Mouse (Mus musculus) cerebellum, adult 8-10 months (tissue): ENCODE results near the gene Pced1b.
A peak's percentile ranks its signal among the peaks of the same experiment; 100 is the strongest.
"Not testable (repeated sequence)": the region's sequence is repeated elsewhere in the genome, so short reads cannot be mapped to it uniquely, and the experiment has no call there.

Experiments
- DNase-seq: peaks from one replicate; pipeline ENCODE4 v3.0.0; 2022

The Pced1b gene

DNA sequence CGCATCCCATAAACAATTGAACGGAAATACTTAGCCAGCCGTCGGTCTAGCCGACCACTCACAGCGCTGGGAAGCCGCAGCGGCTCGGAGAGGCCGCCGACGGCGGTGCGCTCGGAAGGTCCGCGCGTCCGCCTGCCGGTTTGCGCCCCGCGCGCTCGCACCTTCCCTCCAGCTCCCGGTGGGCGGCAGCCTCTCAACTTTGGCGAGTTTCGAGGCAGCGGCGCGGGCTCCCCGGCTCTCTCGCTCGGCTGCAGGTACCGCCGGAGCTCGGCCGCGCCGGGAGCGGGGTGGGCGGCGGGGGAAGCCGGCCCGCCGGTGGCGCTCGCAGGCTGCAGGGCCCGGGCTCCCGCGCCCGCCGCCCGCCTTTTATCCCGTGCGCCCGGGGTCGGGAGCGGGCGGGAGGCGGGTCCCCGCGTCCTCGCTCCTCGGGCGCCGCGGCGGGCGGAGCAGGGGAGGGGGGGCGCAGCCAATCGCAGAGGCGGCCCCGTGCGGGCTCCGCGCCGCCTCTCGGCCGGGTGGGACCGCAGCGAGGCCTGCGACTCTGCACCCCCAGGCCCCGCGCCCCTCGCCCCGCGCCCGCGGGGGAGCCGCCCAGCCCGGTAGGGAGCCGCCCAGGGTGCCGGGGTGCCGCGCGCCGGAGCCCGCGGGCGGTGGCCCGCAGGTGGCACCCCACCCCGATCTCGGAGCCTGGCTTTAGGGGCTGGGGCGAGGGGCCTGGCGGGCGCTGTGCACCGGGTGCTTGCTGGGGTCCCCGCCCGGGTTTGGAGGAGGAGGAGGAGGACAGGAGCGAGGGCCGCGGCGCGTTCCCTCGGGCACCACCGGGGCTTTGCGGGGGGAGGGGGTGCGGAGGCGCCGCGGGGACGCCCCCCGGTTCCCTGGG lies at the start of gene Pced1b, which contains the start of gene Amigo2:
Pced1b (plus strand) TSS at position 197 of the 880 bp plus-strand sequence.
Amigo2 (minus strand) TSS at position 377 of the 880 bp plus-strand sequence.
- no peak for DNase-seq

DNA sequence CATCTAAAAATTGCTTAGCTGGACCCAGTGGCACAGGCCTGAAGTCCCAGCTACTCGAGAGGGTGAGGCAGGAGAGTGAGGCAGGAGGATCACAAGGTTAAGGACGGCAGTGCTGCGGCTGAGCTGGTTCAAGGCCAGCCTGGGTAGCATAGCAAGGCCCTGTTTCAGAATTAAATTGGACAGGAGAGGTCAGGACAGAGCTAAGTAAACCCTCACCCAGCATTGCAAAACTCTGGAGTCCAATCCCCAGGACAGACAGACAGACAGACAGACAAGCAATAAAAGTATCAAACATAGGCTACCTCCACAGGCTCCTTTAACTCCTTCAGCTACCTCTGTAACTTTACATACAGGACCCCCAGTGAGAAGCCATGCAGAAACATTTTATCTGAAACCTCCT lies 42.0 kb upstream of the Pced1b start:
- no peak for DNase-seq

GRCm38 (mm10) chr15:97205776-97206175 lies 41.1 kb upstream of the Pced1b start:
- DNase-seq, result no peak

- DNase-seq, result no peak
Observed at GRCm38 (mm10) chr15:97206506-97206905, 40.4 kb upstream of the Pced1b start.

DNA sequence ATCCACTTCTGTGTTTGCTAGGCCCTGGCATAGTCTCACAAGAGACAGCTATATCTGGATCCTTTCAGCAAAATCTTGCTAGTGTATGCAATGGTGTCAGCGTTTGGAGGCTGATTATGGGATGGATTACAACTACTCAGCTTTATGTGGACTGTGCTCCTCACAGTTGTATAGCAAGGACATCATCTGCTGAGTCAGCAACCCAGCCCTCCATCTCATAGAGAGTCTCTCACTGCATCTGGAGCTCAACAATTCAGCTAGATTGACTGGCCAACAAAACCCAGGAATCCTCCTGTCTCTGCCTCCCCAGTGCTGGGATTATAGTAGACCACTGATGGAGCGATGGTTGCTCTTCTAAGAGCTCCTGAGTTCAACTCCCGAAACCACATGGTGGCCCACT lies 37.2 kb upstream of the Pced1b start:
- not testable (repeated sequence) for DNase-seq

- DNase-seq, result no peak
Observed at GRCm38 (mm10) chr15:97212501-97213477, 34.1 kb upstream of the Pced1b start.

DNA sequence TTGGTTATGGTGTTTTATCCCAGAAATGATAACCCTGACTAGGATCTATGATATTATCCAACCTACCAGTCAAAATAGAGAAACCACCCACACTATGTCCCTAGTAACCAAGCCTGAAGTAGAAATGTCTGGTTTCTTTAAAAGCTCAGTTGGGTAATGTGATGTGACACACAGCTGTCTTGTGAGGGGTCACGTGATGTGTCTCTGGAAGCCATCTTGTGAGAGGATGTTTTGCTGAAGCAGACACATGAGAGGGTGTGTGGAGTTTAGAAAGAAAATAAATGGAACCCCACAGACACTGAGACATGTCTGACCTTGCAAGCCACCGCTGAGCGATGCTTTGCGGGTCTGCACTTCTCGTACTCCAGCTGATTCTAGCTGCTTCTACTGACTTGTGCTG lies 30.1 kb upstream of the Pced1b start:
- no peak for DNase-seq

- no peak for DNase-seq
Observed at GRCm38 (mm10) chr15:97223431-97223830, 23.5 kb upstream of the Pced1b start.

DNA sequence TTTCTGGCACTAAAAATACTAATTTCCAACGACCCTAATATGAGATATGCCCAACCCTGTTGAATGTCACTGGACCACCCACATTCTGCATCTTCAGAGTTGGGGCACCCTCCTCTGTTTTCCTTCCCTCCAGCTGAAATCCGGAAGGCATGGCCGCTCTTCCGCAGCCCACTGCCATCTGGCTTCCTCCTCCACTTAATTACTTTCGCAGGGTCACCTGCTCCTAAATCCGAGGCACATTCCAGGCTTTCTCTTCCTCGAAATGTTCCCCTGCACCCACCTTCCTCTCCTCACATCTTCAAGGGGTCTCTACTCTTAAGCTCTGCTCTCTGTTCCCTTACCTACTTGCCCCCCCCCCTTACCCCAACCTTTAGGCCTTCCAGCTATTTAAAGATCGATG lies 22.9 kb upstream of the Pced1b start:
- DNase-seq, result no peak

DNA sequence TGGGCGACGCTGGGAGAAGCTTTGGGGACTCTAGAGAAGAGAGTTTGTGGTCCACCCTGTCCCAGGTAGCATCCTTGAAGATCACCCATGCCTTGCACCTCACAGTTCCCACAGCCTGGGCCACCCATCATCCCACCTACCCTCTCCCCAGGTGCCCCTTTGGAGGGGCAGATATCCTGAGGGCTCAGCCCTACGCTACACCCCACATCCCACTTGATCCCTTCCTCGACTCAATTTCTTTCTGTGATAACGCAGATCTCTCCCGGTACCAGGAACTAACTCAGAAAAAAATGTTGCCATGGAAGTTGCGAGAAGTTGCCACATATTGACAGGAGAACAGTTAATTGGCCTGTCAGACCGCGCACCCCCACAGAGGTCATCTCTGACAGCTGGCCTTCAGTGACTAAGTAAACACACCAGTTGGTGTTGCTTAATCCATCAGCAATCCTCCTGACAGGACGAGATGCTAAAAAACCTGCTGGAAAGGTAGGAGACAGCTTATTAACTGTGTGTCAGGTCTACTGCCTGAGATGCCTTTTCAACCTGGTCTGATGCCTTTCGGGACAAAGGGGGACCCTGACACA lies 17.3 kb upstream of the Pced1b start:
- no peak for DNase-seq

- no peak for DNase-seq
Observed at GRCm38 (mm10) chr15:97234076-97234475, 12.8 kb upstream of the Pced1b start.

DNA sequence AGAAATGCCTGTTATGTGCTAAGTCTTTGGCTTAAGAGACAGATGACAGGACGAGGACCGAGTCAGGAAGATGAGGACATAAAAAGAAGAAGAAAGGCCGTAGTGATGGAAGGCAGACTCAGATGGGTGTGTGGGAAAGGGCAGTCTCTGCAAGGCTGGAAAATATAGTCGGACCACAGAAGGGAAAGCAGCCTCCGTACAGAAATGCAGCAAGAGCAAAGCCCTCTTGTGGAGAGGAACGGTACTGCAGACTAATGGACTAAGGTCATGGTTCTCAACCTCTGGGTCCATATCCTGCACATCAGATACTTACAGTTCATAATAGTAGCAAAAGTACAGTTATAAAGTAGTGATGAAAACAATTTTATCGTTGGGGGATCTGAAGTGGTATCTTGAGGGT lies 11.7 kb upstream of the Pced1b start:
- DNase-seq, result peak; percentile 22

- no peak for DNase-seq
Observed at GRCm38 (mm10) chr15:97236943-97237342, 10.0 kb upstream of the Pced1b start.

DNA sequence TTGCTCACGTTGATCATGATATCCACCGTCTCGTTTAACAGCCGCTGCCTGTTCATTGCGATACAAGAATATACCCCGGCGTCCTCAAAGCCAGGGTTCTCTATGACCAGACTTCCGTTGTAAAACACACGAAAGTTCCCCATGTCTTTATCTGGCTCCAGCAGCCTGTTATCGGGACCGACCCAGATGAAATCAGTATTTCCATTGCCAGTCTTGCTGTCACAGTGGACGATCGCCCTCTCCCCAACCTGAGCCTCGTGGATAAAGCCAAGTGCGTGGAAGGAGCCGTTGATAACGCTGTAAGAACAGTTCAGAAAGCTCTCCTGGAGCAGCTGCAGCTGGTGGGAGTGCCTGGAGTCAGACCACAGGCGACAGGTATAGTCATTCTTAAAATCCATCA lies 1.5 kb upstream of the Pced1b start:
- no peak for DNase-seq

GRCm38 (mm10) chr15:97246256-97246655 lies 651 bp upstream of the Pced1b start:
- no peak for DNase-seq

DNA sequence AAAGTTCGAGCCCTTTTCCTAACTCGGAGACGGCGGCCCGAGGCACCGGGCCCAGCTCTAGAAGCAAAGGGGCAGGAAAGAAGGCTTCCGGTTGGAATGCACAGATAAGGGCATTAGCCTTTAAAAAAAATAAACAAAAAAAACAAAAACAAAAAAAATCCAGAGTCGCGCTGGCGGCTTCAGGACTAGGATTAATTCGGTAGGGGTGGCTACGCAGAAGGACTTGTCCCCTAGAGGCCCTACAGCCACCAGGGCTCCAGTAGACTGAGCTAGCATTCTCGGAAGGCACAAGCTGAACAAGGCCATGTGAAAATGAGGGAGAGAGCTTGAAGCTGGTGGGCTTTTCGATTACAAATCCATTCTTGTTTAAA lies 869 bp downstream of the Pced1b start:
- DNase-seq, result no peak

DNA sequence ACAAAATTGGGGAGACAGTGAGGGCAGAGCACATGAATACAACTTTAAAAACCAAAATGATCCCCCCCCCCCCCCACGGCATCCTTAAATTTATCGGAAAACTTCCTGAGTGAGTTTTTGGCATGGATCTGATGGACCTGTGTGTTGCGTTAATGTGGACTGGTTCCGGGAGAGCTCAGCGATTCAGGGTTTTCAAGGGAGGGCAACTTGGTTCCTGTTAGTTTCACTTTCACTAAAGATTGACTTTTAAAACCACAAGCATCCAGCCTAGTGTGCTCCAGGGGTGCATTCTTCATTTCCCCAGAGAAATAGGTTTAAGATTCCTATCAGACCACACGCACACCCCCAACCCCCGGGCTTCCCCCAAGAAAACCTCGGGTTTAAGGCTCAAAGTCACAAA lies 1.4 kb downstream of the Pced1b start:
- no peak for DNase-seq

DNA sequence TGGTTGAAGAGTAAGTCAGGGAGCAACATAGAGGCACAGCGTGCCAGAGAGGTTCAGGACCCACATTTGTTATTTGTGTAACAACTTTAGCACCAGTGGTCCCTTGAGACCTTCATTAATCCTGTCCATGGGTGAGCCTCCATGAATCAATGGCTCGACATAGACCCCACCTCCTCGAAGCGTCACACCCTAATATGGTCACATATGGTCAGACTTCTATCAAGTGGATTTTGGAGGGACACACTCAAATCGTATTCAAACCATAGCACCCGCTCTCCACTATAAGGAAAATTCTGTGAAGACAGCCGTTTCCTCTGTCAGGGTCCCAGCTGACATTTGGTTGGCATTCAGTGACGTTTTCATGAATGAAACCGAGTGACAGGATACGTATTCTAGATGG lies 2.4 kb downstream of the Pced1b start:
- no peak for DNase-seq

GRCm38 (mm10) chr15:97252493-97253034 lies 5.7 kb downstream of the Pced1b start:
- no peak for DNase-seq

DNA sequence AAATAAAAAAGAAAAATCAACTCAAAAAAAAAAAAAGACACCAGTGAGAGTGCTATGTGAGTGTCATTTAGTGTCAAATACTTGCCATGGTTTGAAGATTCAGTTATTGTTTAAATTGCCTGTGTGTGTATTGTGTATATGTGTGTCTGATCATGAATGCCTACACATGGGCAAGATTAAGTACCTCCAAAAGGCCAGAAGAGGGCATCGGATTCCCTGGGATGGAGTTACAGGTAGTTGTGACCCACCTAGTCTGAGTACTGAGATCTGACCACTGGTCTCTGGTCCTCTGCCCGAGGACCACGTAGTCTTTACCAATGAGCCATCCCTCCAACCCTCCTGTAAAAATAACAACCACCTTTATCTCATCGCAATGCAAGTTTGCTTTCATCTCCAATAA lies 7.5 kb downstream of the Pced1b start:
- no peak for DNase-seq

DNA sequence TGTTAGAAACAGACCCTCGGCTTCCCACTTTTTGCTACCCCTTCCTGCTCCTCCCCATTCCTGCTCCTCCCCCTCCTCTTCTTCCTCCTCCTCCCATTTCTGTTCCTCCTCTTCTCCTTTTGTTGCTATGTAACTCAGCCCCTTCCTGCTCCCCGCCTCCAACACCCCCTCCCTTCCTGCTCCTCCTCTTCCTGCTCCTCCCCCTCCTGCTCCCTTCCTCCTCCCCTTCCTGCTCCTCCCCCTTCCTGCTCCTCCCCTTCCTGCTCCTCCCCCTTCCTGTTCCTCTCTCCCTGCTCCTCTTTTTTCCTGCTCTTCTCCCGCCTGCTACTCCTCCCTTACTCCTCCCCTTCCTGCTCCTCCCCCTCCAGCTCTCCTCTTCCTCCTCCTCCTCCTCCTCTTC lies 8.9 kb downstream of the Pced1b start:
- DNase-seq, result no peak

DNA sequence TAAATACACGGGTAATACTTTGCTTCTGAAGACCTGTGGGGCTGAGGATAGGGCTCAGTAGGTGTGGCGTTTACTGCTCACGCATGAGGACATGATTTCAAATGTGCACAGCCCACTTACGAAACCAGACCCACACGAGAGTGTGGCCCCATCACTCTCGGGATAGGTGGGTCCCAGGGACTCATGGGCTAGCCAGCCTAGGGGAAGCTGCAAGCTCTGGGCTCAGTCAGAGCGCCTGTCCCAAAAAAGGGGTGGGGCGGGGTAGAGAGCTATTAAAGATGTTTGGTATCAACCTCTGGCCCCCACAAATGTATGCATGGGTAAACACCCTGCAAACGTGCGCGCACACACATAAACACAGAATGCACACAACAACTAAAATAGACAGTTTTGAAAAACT lies 9.5 kb downstream of the Pced1b start:
- no peak for DNase-seq

DNA sequence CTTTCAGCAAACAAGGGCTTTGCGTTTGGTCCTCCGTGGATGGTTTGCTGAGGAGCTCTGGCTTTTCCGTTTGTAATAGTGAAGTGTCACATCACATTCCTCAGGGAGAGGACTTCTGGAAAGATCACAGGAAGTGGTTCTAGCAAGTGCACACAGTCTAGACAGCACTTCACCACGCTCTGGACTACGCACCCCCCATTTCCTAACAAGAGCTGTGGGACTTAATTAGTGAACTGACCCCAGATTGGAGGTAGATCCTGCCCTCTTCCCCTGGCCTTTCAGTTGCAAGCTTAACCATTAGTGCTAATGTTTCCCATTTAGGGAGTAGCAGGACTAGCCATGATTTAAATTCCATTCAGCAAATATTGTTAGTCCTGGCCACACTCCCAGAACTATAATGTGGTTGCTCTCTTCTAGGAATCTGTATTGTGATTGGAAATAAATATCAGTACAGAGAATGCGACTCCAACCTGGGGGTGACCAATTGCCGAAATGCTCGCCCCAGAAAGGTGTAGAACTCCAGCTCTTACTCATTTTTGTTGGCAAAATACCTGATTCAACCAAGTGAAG lies 10.4 kb downstream of the Pced1b start:
- no peak for DNase-seq
